Mouse (Mus musculus) neural tube, embryonic 15.5 days (tissue): Measurements from ENCODE around the gene Chka. TPM values are rescaled to one million over a fixed set of nuclear protein-coding genes. Genes with fewer than 3 reads are reported as not detected.

Experiments
- ATAC-seq: fragments of 200-750 bp; cut with Nextera tagmentation; 2 replicates; pipeline ENCODE4 v1.8.0; 2017; ENCODE audit warnings: mild to moderate bottlenecking, moderate TSS enrichment, moderate library complexity; ENCODE audit not compliant: low FRiP score
- H3K27ac ChIP-seq: fragments of 300-500 bp; sonication (generic); replicated peaks from 2 replicates; pipeline ENCODE4 v1.5.1; 2015; ENCODE audit warnings: mild to moderate bottlenecking, inconsistent platforms
- H3K27me3 ChIP-seq: fragments of 300-500 bp; sonication (generic); replicated peaks from 2 replicates; pipeline ENCODE4 v1.6.1; 2015; ENCODE audit warnings: inconsistent platforms
- H3K36me3 ChIP-seq: fragments of 300-500 bp; sonication (generic); 2 replicates; pipeline ENCODE4 v1.6.1; 2015; ENCODE audit warnings: inconsistent platforms
- H3K4me1 ChIP-seq: fragments of 300-500 bp; sonication (generic); 2 replicates; pipeline ENCODE4 v1.6.1; 2015; ENCODE audit warnings: inconsistent platforms
- H3K4me2 ChIP-seq: fragments of 300-500 bp; sonication (generic); 2 replicates; pipeline ENCODE4 v1.6.1; 2015; ENCODE audit warnings: inconsistent platforms, mild to moderate bottlenecking, moderate library complexity
- H3K4me3 ChIP-seq: fragments of 300-500 bp; sonication (generic); replicated peaks from 2 replicates; pipeline ENCODE4 v1.5.1; 2015; ENCODE audit warnings: mild to moderate bottlenecking, inconsistent platforms
- H3K9ac ChIP-seq: fragments of 300-500 bp; sonication (generic); replicated peaks from 2 replicates; pipeline ENCODE4 v1.6.1; 2015; ENCODE audit warnings: mild to moderate bottlenecking, inconsistent platforms
- H3K9me3 ChIP-seq: fragments of 300-500 bp; sonication (generic); replicated peaks from 2 replicates; pipeline ENCODE4 v1.6.1; 2016; ENCODE audit warnings: inconsistent platforms
- WGBS: fragments of 180-500 bp; shearing (Covaris S2); methylation state at CpG from one replicate; pipeline ENCODE4 v1.1.7; 2015; ENCODE audit warnings: mixed read lengths; 5-methylcytosine and 5-hydroxymethylcytosine counted together
- polyA plus RNA-seq: library from polyadenylated mRNA; unstranded; fragments of >200 nt; fragmentation: Nextera tagmentation; extraction: Ambion mirVana; gene quantifications from 2 replicates; pipeline ENCODE4 v1.2.1, GENCODE M21; 2015

The Chka gene
- polyA plus RNA-seq, 1 experiment from 2014 or later, result 68.7 TPM

DNA sequence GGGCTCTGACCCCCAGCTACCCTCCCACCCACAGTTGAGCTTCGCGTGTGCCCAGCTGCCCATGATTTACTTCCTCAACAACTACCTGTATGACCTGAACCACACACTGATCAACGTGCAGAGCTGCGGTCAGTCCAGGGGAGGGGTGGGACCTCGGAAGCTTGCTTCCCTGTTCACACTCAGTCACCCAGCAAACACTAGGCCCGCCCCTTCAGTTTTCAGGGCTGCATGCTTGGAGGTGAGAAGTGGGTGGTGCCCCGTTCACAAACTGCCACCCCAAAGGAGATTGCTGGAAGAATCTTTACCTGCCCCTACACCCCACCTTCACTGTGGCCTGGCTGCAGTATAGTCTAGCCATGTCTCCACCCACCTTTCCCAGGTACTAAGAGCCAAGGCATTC lies 90.7 kb downstream of the Chka start:
- Histone ChIP-seq H3K9ac (no peak overlapping the region), H3K27ac (no peak overlapping the region), H3K36me3 (no peaks in the 10 kb centered on the region), H3K4me1 (no peaks in the 10 kb centered on the region), H3K4me3 (no peak overlapping the region), H3K27me3 (peaks cover 11% of the 10 kb centered on the region; the same call in 1 of the 2 replicates), H3K4me2 (no peak overlapping the region), H3K9me3 (no peaks in the 10 kb centered on the region)
- no peak for ATAC-seq
- WGBS, result 87% methylated on average over 7 of the region's 7 CpGs

DNA sequence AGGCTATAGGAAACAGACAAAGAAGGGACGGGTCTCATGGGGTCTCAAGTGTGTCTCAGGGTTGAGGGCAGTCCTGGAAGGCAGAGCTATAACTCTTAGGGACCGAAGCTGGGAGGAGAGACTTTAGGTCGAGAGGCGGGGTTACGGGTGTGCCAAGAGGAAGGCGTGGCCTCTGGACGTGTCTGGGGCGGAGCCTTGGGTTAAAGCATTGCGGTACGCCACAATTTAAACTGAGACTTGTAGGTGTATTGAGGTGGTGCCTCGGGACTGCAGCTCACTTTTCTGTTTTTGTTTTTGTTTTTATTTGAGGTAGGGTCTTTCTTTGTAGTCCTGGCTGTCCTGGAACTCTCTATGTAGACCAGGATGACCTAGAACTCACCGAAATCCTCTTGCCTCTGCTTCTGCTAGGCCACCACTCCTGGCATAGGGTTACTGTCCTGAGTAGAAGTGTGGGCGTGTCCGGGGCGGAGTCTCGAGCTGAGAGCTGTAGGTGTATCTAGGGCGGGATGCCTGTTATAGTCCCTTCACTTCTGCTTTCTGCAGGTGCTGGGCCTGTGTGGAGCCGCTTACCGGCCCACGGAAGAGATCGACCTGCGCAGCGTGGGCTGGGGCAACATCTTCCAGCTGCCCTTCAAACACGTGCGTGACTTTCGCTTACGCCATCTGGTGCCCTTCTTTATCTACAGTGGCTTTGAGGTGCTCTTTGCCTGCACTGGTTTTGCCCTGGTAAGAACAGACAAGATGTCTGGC lies 91.6 kb downstream of the Chka start:
- peak overlapping the region; percentile 26; the same call in 1 of the 2 replicates for H3K4me2 ChIP-seq
- H3K27ac ChIP-seq, result no peak overlapping the region
- H3K36me3 ChIP-seq, result no peaks in the 10 kb centered on the region
- H3K9ac ChIP-seq, result no peak overlapping the region
- no peak overlapping the region for H3K4me3 ChIP-seq
- no peaks in the 10 kb centered on the region for H3K9me3 ChIP-seq
- WGBS, result 23% methylated on average over 27 of the region's 27 CpGs
- ATAC-seq, result no peak
- H3K27me3 ChIP-seq, result peaks cover 11% of the 10 kb centered on the region; the same call in 1 of the 2 replicates
- no peaks in the 10 kb centered on the region for H3K4me1 ChIP-seq

Other genes starting within 250 kb of the Chka start
- gene Lrp5, start 165.2 kb upstream of the Chka start, polyA plus RNA-seq, result 1.2 and 2.1 TPM in 2 replicates
- gene 1810055G02Rik, start 143.5 kb upstream of the Chka start, polyA plus RNA-seq, result 35.1 and 36.5 TPM in 2 replicates
- gene Kmt5b, start 84.4 kb upstream of the Chka start, polyA plus RNA-seq, result 38.3 and 39.5 TPM in 2 replicates
- gene Tcirg1, start 55.4 kb downstream of the Chka start, polyA plus RNA-seq, result 20.3 and 29.0 TPM in 2 replicates
- gene Ndufs8, start 61.0 kb downstream of the Chka start, polyA plus RNA-seq, result 308 and 330 TPM in 2 replicates
- 2.5 and 3.8 TPM in 2 replicates for gene Aldh3b1, start 78.0 kb downstream of the Chka start, polyA plus RNA-seq
- gene Unc93b1, start 83.4 kb downstream of the Chka start, polyA plus RNA-seq, result 15.0 and 20.6 TPM in 2 replicates
- gene Aldh3b3, start 106.9 kb downstream of the Chka start, polyA plus RNA-seq, result not detected in 2 replicates
- gene Aldh3b2, start 120.6 kb downstream of the Chka start, polyA plus RNA-seq, result 0.20 and 1.6 TPM in 2 replicates
- 2.8 and 4.6 TPM in 2 replicates for gene Acy3, start 134.8 kb downstream of the Chka start, polyA plus RNA-seq
- gene Tbx10, start 141.0 kb downstream of the Chka start, polyA plus RNA-seq, result 0.08 TPM in 1 of 2 replicates, not detected in the other
- gene Nudt8, start 148.8 kb downstream of the Chka start, polyA plus RNA-seq, result 26.1 and 26.8 TPM in 2 replicates
- 4.5 and 5.7 TPM in 2 replicates for gene Gm49405, start 148.9 kb downstream of the Chka start, polyA plus RNA-seq
- 6.0 and 6.7 TPM in 2 replicates for gene Doc2g, start 151.5 kb downstream of the Chka start, polyA plus RNA-seq
- 262 and 279 TPM in 2 replicates for gene Ndufv1, start 161.0 kb downstream of the Chka start, polyA plus RNA-seq
- gene Gstp1, start 186.2 kb downstream of the Chka start, polyA plus RNA-seq, result 552 and 568 TPM in 2 replicates
- 1.9 and 7.6 TPM in 2 replicates for gene Gstp2, start 194.2 kb downstream of the Chka start, polyA plus RNA-seq
- gene Gstp3, start 207.8 kb downstream of the Chka start, polyA plus RNA-seq, result 1.1 TPM in 1 of 2 replicates, not detected in the other
- not detected in 2 replicates for gene Cabp2, start 229.8 kb downstream of the Chka start, polyA plus RNA-seq
- 88.7 and 99.0 TPM in 2 replicates for gene Cdk2ap2, start 245.4 kb downstream of the Chka start, polyA plus RNA-seq
- gene Pitpnm1, start 248.2 kb downstream of the Chka start, polyA plus RNA-seq, result 72.1 and 80.9 TPM in 2 replicates